Mouse (Mus musculus): Measurements from ENCODE around the gene P3h3. TPM values are rescaled to one million over a fixed set of nuclear protein-coding genes. Genes with fewer than 3 reads are reported as not detected.
A peak's percentile ranks its signal among the peaks of the same experiment; 100 is the strongest.

Gene P3h3
- polyA plus RNA-seq, 1 experiment from 2014 or later, result 7.9 TPM

DNA sequence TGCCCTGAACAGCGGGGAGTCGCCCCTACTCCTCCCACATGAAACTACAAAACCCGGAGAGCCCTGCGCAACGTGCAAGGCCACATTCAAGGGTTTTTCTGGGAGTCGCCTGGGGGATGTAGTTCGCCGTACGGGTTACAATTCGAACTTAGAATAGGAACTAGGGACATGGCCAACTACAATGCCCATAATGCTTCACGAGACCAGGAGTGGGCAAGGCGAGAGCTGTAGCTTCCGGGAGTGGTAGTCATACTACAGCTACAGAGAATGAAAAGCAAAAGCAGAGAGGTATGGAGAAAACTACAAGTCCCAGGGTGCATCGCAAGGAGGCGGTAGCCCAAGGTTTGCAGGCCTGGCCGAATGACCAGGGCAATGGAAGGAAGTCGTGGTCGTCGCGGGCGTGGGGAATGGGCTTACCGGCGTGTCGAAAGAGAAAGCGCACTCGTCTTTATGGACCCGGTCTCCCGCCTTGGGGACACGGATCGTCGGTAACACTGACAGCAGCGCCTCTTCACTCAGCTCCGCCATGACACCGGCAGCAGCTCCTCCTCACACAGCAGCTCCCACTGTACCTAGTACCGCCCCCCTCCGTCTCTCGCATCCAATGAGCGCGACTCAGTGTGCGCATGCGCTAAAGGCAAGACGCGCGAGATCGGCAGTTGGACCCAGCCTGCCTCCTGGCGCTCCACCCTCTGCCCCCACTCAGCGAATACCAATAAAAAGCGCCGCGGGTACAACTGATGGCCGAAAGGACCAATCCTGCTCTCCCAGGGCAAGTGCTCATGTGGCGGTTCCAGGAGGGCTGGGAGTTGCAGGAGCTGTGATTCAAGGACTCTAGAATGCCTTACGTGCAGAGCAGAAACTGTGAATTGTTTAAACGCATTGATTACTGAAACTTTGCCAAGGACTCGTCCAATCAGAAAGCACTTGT lies 28.4 kb downstream of the P3h3 start, which contains the start of the genes Usp5 and Cdca3:
Gene Usp5, minus strand, starts transcription at position 617 of the 931 bp plus-strand sequence.
Gene Cdca3, plus strand, starts transcription at position 680 of the 931 bp plus-strand sequence.
- under 1% methylated on average over 55 of the region's 55 CpGs for WGBS

DNA sequence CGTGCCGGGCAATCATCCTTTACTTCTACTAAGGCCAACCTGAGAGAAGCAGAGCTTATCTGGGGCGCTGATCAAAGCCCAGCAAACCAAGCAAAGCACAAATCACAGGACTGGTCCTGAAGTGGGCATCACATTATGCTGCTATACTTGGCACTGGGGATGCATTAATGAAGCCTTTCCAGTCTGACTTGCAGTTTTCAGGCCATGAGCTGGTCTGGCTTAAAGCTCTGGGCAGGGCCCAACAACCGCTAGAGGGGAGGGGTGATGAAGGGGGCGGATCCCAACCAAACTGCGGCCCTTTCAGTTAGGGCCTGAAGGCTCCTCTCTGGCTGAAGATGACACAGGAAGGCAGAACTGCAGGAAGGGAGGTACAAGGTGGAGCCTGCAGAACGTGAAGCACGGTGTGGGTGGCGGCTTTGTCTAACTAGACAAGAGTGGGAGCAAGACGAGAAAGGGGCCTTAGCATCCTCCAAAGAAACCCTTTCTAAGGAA lies 29.4 kb downstream of the P3h3 start:
- H3K27me3 ChIP-seq (ENCODE audit: control insufficient read depth, insufficient read depth, low read length), result no peaks in the 10 kb centered on the region
- H3K4me1 ChIP-seq (ENCODE audit: control insufficient read depth, insufficient read depth, low read length), result peaks cover 22% of the 10 kb centered on the region
- DNase-seq (ENCODE audit: low spot score, missing footprints) (peak; percentile 88), ATAC-seq (ENCODE audit: low FRiP score) (no peak)
- peak overlapping the region; percentile 74 for H3K4me3 ChIP-seq (ENCODE audit: low read depth, low read length)
- H3K36me3 ChIP-seq (ENCODE audit: control insufficient read depth, insufficient read depth, low read length), result peaks cover 26% of the 10 kb centered on the region
- H3K9me3 ChIP-seq (ENCODE audit: control insufficient read depth, low read length), result no peaks in the 10 kb centered on the region
- H3K4me2 ChIP-seq, result peak overlapping the region; percentile 95
- peak overlapping the region; percentile 52; the same call in 1 of the 2 replicates for H3K27ac ChIP-seq (ENCODE audit: low read depth, low read length)
- H3K9ac ChIP-seq (ENCODE audit: low read length), result peak overlapping the region; percentile 71
- WGBS, result 27% methylated on average over 10 of the region's 10 CpGs

More for the DNA sequence above, 28.4 kb downstream of the P3h3 start, which contains the start of the genes Usp5 and Cdca3:
- Histone ChIP-seq H3K4me2 (peak within 1 kb of the TSS; percentile 95), H3K36me3 (ENCODE audit: control insufficient read depth, insufficient read depth, low read length) (peaks cover 25% of the 10 kb centered on the region), H3K4me1 (ENCODE audit: control insufficient read depth, insufficient read depth, low read length) (peaks cover 22% of the 10 kb centered on the region), H3K27ac (ENCODE audit: low read depth, low read length) (peak within 1 kb of the TSS; percentile 78), H3K4me3 (ENCODE audit: low read depth, low read length) (peak within 1 kb of the TSS; percentile 74), H3K27me3 (ENCODE audit: control insufficient read depth, insufficient read depth, low read length) (no peaks in the 10 kb centered on the region), H3K9me3 (ENCODE audit: control insufficient read depth, low read length) (no peaks in the 10 kb centered on the region), H3K9ac (ENCODE audit: low read length) (peak within 1 kb of the TSS; percentile 79)
- ATAC-seq (ENCODE audit: low FRiP score) (peak; percentile 93), DNase-seq (ENCODE audit: low spot score, missing footprints) (peak; percentile 99)

DNA sequence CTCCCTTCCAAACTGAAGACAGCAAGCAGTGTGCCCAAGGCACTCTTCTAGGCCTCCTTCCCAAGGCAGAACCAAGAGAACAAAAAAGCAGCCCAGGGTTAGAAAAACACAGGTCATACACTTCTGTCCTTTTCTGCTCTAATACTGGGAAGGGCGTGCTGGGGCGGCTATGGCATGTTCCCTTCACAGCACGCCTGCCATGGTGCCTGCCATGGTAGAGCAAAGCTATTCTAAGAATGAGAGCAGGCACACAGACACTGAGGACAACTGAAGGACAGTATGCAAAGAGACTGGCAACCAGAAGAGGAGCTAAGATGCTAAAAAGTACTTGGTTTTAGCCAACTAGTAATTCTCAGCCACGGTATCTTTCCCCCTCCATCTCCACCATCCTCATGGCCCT lies 35.5 kb downstream of the P3h3 start:
- no peak overlapping the region for H3K27ac ChIP-seq (ENCODE audit: low read depth, low read length)
- no peak overlapping the region for H3K4me3 ChIP-seq (ENCODE audit: low read depth, low read length)
- ATAC-seq (ENCODE audit: low FRiP score) (no peak), DNase-seq (ENCODE audit: low spot score, missing footprints) (peak; percentile 31)
- H3K27me3 ChIP-seq (ENCODE audit: control insufficient read depth, insufficient read depth, low read length), result no peaks in the 10 kb centered on the region
- 93% methylated on average over 4 of the region's 4 CpGs for WGBS
- no peak overlapping the region for H3K4me2 ChIP-seq
- no peaks in the 10 kb centered on the region for H3K4me1 ChIP-seq (ENCODE audit: control insufficient read depth, insufficient read depth, low read length)
- peaks cover 50% of the 10 kb centered on the region for H3K36me3 ChIP-seq (ENCODE audit: control insufficient read depth, insufficient read depth, low read length)
- no peaks in the 10 kb centered on the region for H3K9me3 ChIP-seq (ENCODE audit: control insufficient read depth, low read length)
- H3K9ac ChIP-seq (ENCODE audit: low read length), result no peak overlapping the region

DNA sequence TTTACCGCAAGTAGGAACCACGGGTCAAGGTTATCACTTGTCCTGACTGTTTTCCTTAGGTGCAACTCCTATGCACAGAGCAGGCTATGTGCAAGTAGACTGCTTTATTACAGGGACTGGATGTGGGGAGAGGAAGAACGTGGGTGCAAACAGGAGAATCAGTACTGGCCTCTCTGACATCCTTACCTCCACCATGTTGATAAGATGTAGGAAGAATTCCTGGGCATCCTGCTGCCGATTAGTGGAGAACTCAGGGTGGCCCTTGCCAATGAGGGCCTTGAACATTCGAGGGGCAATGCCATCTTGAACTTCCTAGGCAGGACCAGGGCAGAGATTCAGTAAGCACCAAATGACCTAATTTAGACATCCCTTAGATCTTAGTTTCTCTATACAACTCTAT lies 36.7 kb downstream of the P3h3 start:
- Histone ChIP-seq H3K9ac (ENCODE audit: low read length) (no peak overlapping the region), H3K4me2 (no peak overlapping the region), H3K27me3 (ENCODE audit: control insufficient read depth, insufficient read depth, low read length) (no peaks in the 10 kb centered on the region), H3K27ac (ENCODE audit: low read depth, low read length) (no peak overlapping the region), H3K36me3 (ENCODE audit: control insufficient read depth, insufficient read depth, low read length) (peaks cover 53% of the 10 kb centered on the region), H3K4me1 (ENCODE audit: control insufficient read depth, insufficient read depth, low read length) (no peaks in the 10 kb centered on the region), H3K4me3 (ENCODE audit: low read depth, low read length) (no peak overlapping the region), H3K9me3 (ENCODE audit: control insufficient read depth, low read length) (no peaks in the 10 kb centered on the region)
- ATAC-seq (ENCODE audit: low FRiP score), result no peak
- DNase-seq (ENCODE audit: low spot score, missing footprints), result peak; percentile 71
- WGBS, result 92% methylated on average over 5 of the region's 5 CpGs

DNA sequence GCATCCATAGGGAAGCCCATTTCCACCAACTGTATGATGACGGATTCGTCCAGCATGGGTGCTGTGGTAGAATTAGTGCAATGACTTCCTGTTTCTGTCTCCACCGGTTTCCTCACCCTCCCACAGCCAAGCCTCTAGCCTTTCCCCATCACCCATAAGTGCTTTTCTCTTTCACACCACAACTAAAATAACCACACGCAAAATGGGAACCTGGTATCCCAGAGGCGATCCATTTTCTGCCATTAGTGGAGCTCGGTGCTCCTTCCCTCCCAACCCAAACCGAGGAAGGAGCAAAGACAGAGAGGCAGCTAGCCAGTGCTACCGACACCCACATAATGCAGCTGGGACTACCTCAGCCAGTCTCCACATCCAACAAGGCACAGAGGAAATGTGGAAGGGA lies 39.6 kb downstream of the P3h3 start:
- no peak overlapping the region for H3K27ac ChIP-seq (ENCODE audit: low read depth, low read length)
- peaks cover 39% of the 10 kb centered on the region for H3K36me3 ChIP-seq (ENCODE audit: control insufficient read depth, insufficient read depth, low read length)
- DNase-seq (ENCODE audit: low spot score, missing footprints), result peak; percentile 56
- 94% methylated on average over 8 of the region's 8 CpGs for WGBS
- H3K4me1 ChIP-seq (ENCODE audit: control insufficient read depth, insufficient read depth, low read length), result peaks cover 5% of the 10 kb centered on the region
- no peaks in the 10 kb centered on the region for H3K9me3 ChIP-seq (ENCODE audit: control insufficient read depth, low read length)
- H3K4me3 ChIP-seq (ENCODE audit: low read depth, low read length), result no peak overlapping the region
- H3K4me2 ChIP-seq, result no peak overlapping the region
- no peaks in the 10 kb centered on the region for H3K27me3 ChIP-seq (ENCODE audit: control insufficient read depth, insufficient read depth, low read length)
- ATAC-seq (ENCODE audit: low FRiP score), result no peak
- H3K9ac ChIP-seq (ENCODE audit: low read length), result no peak overlapping the region

DNA sequence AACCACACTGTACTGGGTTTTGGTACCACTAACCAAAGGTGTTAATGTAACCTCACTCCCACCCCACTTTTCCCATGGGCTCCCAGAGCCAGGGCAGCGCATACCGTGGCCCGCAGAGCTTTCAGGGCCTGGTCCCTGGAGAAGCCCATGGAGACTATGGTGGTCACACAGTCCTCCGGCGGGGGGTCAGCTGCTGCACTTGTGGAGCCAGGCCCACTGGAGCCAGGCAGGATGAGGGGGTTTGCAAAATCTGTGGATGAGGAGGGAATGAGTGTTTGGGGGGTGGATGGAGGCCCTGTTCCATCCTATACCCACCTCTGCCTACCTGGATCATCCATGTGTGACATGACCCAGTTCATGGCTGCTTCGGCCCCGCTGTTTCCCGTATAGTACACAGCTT lies 40.0 kb downstream of the P3h3 start:
- H3K36me3 ChIP-seq (ENCODE audit: control insufficient read depth, insufficient read depth, low read length), result peaks cover 39% of the 10 kb centered on the region
- no peak overlapping the region for H3K9ac ChIP-seq (ENCODE audit: low read length)
- DNase-seq (ENCODE audit: low spot score, missing footprints) (peak; percentile 77), ATAC-seq (ENCODE audit: low FRiP score) (no peak)
- peaks cover 9% of the 10 kb centered on the region for H3K4me1 ChIP-seq (ENCODE audit: control insufficient read depth, insufficient read depth, low read length)
- H3K4me2 ChIP-seq, result no peak overlapping the region
- H3K27ac ChIP-seq (ENCODE audit: low read depth, low read length), result no peak overlapping the region
- no peaks in the 10 kb centered on the region for H3K27me3 ChIP-seq (ENCODE audit: control insufficient read depth, insufficient read depth, low read length)
- WGBS, result 95% methylated on average over 8 of the region's 8 CpGs
- no peak overlapping the region for H3K4me3 ChIP-seq (ENCODE audit: low read depth, low read length)
- no peaks in the 10 kb centered on the region for H3K9me3 ChIP-seq (ENCODE audit: control insufficient read depth, low read length)

DNA sequence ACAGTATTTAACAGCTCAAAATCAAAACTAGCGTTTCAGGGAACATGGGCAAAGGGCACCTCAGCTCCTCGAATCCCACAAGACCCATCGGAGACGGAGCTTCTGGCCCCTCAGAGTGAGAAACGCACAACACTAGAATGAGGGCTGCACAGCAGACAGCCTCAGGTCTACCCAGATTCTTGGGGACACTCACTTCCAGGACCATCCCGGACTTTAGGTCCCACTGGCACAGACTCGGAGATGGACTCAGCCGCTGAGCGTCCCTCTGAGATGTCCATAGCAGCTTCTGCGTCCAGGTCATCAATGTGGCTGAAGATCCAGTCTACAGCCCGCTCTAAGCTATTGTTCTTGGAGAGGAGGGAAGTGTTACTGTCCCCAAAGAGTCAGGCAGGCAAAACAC lies 40.4 kb downstream of the P3h3 start:
- H3K4me3 ChIP-seq (ENCODE audit: low read depth, low read length), result no peak overlapping the region
- peak; percentile 47 for DNase-seq (ENCODE audit: low spot score, missing footprints)
- 96% methylated on average over 11 of the region's 11 CpGs for WGBS

DNA sequence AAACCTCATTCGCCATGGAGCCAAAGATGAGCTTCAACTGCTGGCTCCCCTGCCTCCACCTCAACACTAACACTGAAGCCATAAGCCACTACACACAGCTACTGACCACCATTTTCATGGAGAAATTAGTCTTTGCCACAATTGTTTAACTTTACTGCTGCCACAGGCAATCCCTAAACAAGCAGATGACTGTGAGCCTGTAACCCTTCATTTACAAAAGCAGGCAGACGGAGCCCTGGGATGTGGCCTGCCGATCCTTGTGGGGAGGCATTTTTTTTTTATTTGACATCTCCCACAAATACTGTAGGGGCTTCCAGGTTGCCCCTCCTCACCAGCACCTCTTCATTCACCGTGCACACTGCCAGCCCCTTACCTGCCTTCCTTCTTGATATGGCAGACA lies 40.9 kb downstream of the P3h3 start:
- WGBS, result 93% methylated on average over 4 of the region's 4 CpGs
- Histone ChIP-seq H3K27ac (ENCODE audit: low read depth, low read length) (no peak overlapping the region), H3K27me3 (ENCODE audit: control insufficient read depth, insufficient read depth, low read length) (no peaks in the 10 kb centered on the region), H3K4me1 (ENCODE audit: control insufficient read depth, insufficient read depth, low read length) (peaks cover 13% of the 10 kb centered on the region), H3K4me3 (ENCODE audit: low read depth, low read length) (no peak overlapping the region), H3K36me3 (ENCODE audit: control insufficient read depth, insufficient read depth, low read length) (peaks cover 42% of the 10 kb centered on the region), H3K9ac (ENCODE audit: low read length) (no peak overlapping the region), H3K4me2 (no peak overlapping the region), H3K9me3 (ENCODE audit: control insufficient read depth, low read length) (no peaks in the 10 kb centered on the region)
- peak; percentile 51 for DNase-seq (ENCODE audit: low spot score, missing footprints)
- no peak for ATAC-seq (ENCODE audit: low FRiP score)

More for the DNA sequence above, 40.4 kb downstream of the P3h3 start:
- no peaks in the 10 kb centered on the region for H3K27me3 ChIP-seq (ENCODE audit: control insufficient read depth, insufficient read depth, low read length)
- no peaks in the 10 kb centered on the region for H3K9me3 ChIP-seq (ENCODE audit: control insufficient read depth, low read length)
- H3K36me3 ChIP-seq (ENCODE audit: control insufficient read depth, insufficient read depth, low read length), result peaks cover 41% of the 10 kb centered on the region
- H3K9ac ChIP-seq (ENCODE audit: low read length), result no peak overlapping the region
- peaks cover 13% of the 10 kb centered on the region for H3K4me1 ChIP-seq (ENCODE audit: control insufficient read depth, insufficient read depth, low read length)
- ATAC-seq (ENCODE audit: low FRiP score), result no peak
- no peak overlapping the region for H3K4me2 ChIP-seq
- H3K27ac ChIP-seq (ENCODE audit: low read depth, low read length), result no peak overlapping the region
